Mouse (Mus musculus): ENCODE data around the gene Wdr20rt. TPM values are rescaled to one million over a fixed set of nuclear protein-coding genes. Genes with fewer than 3 reads are reported as not detected.

Gene Wdr20rt
- not detected in 2 replicates for total RNA-seq (2023)

DNA sequence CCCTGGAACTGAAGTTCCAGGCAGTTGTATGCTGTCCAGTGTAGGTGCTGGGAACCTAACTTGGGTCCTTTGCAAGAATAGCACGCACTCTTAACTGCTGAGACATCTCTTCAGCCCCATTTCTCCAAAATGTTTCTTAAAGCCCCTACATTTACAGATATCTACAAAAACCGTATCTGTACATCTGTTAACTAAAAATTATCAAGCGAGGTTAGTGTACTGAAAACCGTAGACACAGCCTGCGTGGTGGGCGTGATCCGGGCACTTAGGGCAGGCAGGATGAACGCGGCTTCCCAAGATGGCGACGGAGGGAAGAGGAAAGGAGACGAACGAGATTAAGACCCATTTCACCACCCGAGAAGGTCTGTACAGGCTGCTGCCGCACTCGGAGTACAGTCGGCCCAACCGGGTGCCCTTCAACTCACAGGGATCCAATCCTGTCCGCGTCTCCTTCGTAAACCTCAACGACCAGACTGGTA, at the start of gene Wdr20rt:
TSS of gene Wdr20rt (plus strand) at position 51 of the 479 bp plus-strand sequence.

Other genes with a start within 250 kb of the Wdr20rt start
- 69.5 and 94.9 TPM in 2 replicates for gene Prpf39, start 189.2 kb upstream of the Wdr20rt start, total RNA-seq (2023)
- 13.6 and 13.8 TPM in 2 replicates for gene Fkbp3, start 151.5 kb upstream of the Wdr20rt start, total RNA-seq (2023)
- gene Fancm, start 149.9 kb upstream of the Wdr20rt start, total RNA-seq (2023), result 7.2 and 13.3 TPM in 2 replicates
- 15.2 and 15.9 TPM in 2 replicates for gene Mis18bp1, start 52.9 kb upstream of the Wdr20rt start, total RNA-seq (2023)